Mouse (Mus musculus) embryo, embryonic 10.5 days (tissue): ENCODE data around the gene Atp5s.

ENCODE experiments used
- DNase-seq: peaks from one replicate; pipeline ENCODE4 v3.0.0-alpha.2; 2015; ENCODE audit warnings: low spot score

The Atp5s gene

DNA sequence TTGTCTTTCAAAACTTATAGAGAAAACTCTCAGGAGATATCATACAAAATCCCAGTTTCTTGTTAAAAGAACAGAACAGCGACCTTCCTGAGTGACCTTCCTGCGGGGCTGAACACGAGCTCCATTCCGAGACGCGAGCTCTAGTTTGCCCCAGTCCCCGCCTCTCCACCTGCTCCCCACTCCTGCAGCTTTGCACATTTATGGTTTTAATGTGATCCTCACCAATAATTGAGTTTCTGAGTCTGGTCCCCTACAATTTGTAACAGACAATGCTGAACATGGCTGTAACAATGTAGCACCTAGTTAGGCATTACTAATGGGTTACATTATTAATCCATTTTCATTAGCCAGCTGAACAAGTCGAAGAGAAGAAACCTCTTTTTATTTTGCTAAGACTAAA lies 56.7 kb downstream of the Atp5s start:
- DNase-seq, result no peak

DNA sequence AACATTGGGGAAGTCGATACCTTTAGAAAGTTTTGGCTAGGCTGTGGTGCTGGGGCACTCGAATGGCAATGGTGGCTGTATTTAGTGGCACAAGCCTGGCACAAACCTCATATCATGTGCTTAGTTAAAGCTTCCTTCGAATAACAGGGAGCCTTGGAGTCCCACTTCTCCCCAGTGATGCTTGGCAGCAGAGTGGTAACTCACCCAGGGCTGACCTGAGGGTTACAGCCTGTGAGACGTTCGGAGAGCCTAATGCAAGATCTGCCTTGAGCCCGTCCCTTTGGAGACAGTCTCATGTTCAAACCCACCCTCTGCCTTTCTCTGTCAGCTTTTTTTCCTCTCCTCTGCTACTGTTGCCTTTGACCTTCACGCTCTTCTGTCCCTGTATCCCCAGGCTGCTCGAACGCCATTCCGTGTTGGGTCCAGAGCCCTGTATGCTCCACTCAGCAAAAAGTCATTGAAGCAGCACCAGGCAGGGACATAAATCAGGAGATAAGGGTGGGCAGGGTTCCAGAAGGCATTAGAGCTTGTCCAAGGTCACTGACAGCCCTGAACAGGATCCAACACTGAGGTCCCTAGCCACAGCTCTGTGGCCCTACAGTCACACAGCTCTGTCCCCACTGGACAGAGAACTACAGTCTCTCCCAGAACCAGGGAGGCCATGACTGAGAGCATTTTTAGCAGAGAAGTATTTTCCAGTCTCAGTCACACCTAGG lies 57.3 kb downstream of the Atp5s start:
- DNase-seq, result no peak

DNA sequence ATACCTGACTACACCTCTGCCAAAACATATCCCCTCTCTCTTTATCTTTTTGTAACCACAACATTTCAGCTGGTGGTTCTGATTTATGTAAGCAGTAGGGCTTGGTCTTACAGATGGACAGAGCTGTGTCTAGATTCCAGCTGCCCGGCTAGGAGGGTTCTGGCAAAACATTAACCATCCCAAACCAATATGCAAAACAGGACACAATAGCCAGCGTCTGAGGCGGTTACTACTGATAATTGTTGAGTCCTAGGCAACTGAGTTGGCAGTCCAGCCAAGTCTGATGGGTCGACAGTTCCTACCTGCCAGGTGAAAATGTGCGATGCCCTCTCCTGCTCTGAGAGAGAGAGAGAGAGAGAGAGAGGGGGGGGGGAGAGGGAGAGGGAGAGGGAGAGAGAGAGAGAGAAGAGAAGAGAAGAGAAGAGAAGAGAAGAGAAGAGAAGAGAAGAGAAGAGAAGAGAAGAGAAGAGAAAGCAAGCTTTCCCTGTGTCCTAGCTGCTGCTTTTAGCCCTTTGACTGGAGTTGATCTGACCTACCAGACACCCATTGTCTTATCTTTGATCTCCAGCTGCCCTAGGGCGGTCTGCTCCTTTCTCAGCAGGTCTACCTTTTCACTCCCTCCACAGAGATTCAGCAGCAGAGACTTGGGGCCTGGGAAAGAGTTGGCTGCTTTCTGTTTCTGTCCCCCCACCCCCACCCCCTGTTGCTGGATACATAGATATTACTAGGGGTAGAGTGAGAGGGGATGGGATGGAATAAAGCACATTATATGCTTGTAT lies 58.7 kb downstream of the Atp5s start:
- no peak for DNase-seq

GRCm38 (mm10) chr12:69785471-69785870 lies 60.7 kb downstream of the Atp5s start:
- DNase-seq, result no peak

DNA sequence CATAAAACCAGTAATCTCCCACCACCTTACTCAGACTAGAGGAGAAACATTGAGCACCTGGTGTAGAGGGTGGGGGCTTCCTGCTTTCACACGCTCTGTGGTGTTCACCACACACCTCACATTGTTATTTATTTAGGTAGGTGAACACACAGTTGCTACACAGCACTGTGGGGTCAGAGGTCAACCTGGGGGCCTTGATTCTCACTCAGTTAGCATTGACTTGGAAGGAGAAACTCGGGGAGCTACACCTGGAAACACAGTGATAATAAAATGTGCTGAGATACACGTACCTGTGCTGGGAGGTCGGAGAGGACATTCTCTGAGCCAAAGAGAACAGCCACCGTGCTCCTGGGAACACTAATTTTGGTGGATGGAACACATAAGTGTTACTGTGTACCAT lies 63.6 kb downstream of the Atp5s start:
- no peak for DNase-seq

GRCm38 (mm10) chr12:69789766-69790529 lies 65.2 kb downstream of the Atp5s start:
- DNase-seq, result no peak

DNA sequence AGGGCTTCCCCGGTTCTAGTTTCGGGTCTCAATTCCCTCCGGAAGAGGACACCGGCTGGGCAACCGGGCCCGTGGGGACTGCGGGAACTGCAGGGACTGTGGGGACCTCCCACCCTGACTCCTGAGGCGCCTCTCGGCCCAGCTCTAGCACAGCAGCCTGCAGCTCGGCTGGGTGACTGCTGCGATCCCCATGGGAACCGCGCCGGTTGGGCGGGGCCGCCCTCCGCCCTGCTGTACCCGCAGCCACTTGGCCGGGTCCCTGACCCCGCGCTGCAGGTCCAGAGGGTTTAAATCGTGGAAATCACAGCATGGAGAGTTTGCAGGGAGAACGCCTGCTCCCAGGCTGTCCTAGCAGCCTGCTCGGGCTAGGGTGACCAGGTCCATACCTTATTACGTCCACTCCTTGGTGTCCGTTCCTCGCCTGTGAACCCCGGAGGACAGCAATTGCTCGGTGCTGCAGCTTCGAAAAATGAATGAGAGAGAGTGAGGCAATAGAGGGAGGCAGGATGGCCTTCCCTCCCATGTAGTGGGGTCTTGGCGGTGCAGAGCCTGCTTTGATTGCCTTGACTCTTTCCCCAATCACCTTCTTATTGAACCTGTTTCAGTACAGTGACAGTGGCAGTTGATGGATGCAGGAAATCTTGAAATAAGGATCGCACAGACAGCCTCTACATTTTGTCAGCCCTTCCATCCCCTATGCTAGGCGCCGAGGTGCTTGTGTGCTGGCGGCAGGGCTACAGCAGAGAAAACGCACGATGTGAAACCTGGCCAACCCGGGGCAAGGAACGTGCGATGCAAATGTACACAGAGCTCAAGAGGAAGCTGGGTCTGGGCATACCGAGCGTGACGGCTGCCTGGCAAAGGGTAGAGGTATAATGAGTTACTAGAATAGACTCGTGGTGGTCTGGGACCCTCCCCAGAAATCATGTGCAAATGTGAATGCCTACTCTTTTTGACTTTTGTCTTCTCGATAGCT lies 66.1 kb downstream of the Atp5s start, which contains the start of gene Cdkl1:
TSS of gene Cdkl1 (minus strand) at position 738 of the 976 bp plus-strand sequence.
- peak; percentile 57 for DNase-seq
